In the genomic region with DNA sequence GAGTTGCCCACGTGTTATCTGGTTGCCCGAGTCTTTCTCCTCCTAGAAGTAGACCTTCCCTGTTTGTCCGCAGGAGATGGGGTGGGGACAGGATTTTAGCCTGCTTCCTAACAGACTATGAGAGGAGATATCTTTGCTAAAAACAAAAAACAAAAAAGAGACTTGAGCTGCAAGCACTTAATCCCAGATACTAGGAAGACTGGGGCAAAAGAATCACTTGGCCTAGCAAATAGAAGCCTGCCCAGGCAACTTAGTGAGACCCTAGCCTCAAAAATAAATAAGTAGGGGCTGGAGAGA, we compare ENCODE assay signal across 9 mouse cellular contexts. TPM values are rescaled to one million over a fixed set of nuclear protein-coding genes. Genes with fewer than 3 reads are reported as not detected.
DNase-seq lines count a peak whose midpoint lies in the region; ATAC-seq and TF ChIP-seq lines count a peak whose summit lies in the region.
"Had no signal": no experiment of that assay in that cellular context is flagged by ENCODE, and none has a peak within 500 bp of the region (broad histone marks: within the 10 kb centered on the region; RNA-seq: fewer than 3 reads in every experiment).

No protein-coding gene starts in this region.

- no peaks in the 10 kb centered on the region for H3K36me3 ChIP-seq in forebrain, embryonic 10.5 days (replicated peaks)
- no peaks in the 10 kb centered on the region for H3K36me3 ChIP-seq in hindbrain, postnatal 0 days (ENCODE audit: insufficient read depth, low read length)
- H3K36me3 ChIP-seq in neural tube, embryonic 13.5 days: no peaks in the 10 kb centered on the region

- H3K9ac ChIP-seq in hindbrain, postnatal 0 days (replicated peaks; ENCODE audit: low read length): no peak overlapping the region
- 0 out of 2 replicates have a peak overlapping the region, but pooled peaks have one; percentile 41 for H3K9ac ChIP-seq in neural tube, embryonic 13.5 days

- no peak for DNase-seq in layer of hippocampus, adult 2 months (ENCODE audit: low spot score in 2 of 2)
- DNase-seq in layer of hippocampus, postnatal 10 days (ENCODE audit: low spot score in 2 of 2): no peak
- DNase-seq in forebrain, embryonic 10.5 days (ENCODE audit: extremely low spot score, low spot score): no peak
- DNase-seq in hindbrain, postnatal 0 days (ENCODE audit: low spot score): no peak
- no peak for DNase-seq in spleen, postnatal 10 days (ENCODE audit: low spot score in 2 of 2)
- no peak for DNase-seq in gastrocnemius, postnatal 25 days
- no peak for DNase-seq in thymus, postnatal 14 days
- DNase-seq: kidney, adult 11 months had no signal

- H3K4me2 ChIP-seq in hindbrain, postnatal 0 days (ENCODE audit: low read depth, low read length): no peak overlapping the region
- peak overlapping the region; percentile 49 for H3K4me2 ChIP-seq in neural tube, embryonic 13.5 days

- no peak overlapping the region for H3K4me3 ChIP-seq in layer of hippocampus, adult 2 months
- H3K4me3 ChIP-seq in forebrain, embryonic 10.5 days: peak overlapping the region; percentile 41
- no peak overlapping the region for H3K4me3 ChIP-seq in hindbrain, postnatal 0 days (ENCODE audit: low read length)
- no peak overlapping the region for H3K4me3 ChIP-seq in neural tube, embryonic 13.5 days

- H3K9me3 ChIP-seq in forebrain, embryonic 10.5 days: no peaks in the 10 kb centered on the region
- H3K9me3 ChIP-seq in hindbrain, postnatal 0 days (ENCODE audit: low read length): no peaks in the 10 kb centered on the region
- no peaks in the 10 kb centered on the region for H3K9me3 ChIP-seq in neural tube, embryonic 13.5 days

- no peak for ATAC-seq in hindbrain, postnatal 0 days
- ATAC-seq in neural tube, embryonic 13.5 days (ENCODE audit: low read depth): no peak

- H3K4me1 ChIP-seq in forebrain, embryonic 10.5 days: peaks cover 72% of the 10 kb centered on the region
- peaks cover 6% of the 10 kb centered on the region for H3K4me1 ChIP-seq in hindbrain, postnatal 0 days (ENCODE audit: insufficient read depth, low read length)
- peaks cover 43% of the 10 kb centered on the region for H3K4me1 ChIP-seq in neural tube, embryonic 13.5 days (replicated peaks)

- TF ChIP-seq CTCF in layer of hippocampus, adult 2 months (conservative IDR thresholded peaks at IDR 0.05): no peak
- TF ChIP-seq CTCF in hindbrain, postnatal 0 days (IDR thresholded peaks at IDR 0.05; ENCODE audit: low read depth): no peak

- H3K27me3 ChIP-seq in forebrain, embryonic 10.5 days (ENCODE audit: poor library complexity, severe bottlenecking): peaks cover 29% of the 10 kb centered on the region
- no peaks in the 10 kb centered on the region for H3K27me3 ChIP-seq in hindbrain, postnatal 0 days (ENCODE audit: insufficient read depth, low read length)
- H3K27me3 ChIP-seq in neural tube, embryonic 13.5 days: no peaks in the 10 kb centered on the region

- WGBS in forebrain, embryonic 10.5 days: 18% methylated on average over 3 of the region's 3 CpGs
- WGBS in hindbrain, postnatal 0 days: 43% methylated on average over 3 of the region's 3 CpGs
- WGBS in neural tube, embryonic 13.5 days: 24% methylated on average over 3 of the region's 3 CpGs

- H3K27ac ChIP-seq in layer of hippocampus, adult 2 months: peak overlapping the region; percentile 73; the same call in 1 of the 2 replicates
- peak overlapping the region; percentile 93 for H3K27ac ChIP-seq in forebrain, embryonic 10.5 days
- H3K27ac ChIP-seq in hindbrain, postnatal 0 days: peak overlapping the region; percentile 65
- peak overlapping the region; percentile 75 for H3K27ac ChIP-seq in neural tube, embryonic 13.5 days (replicated peaks)

RNA-seq across cellular contexts. Expression of gene Gm11627, which starts 0.7 kb away (rescaled TPM):
- total RNA-seq in layer of hippocampus, adult 2 months (2021): 1 to 10 TPM; 3.9 to 4.2 TPM
- 1 to 10 TPM; 6.0 to 7.1 TPM for total RNA-seq in layer of hippocampus, postnatal 10 days (2021)
- 11.8 and 13.1 TPM in 2 replicates for polyA plus RNA-seq in forebrain, embryonic 10.5 days (2016; fragmentation: Nextera tagmentation; extraction: Ambion mirVana)
- 2.0 TPM in 1 of 2 replicates, not detected in the other for total RNA-seq in hindbrain, postnatal 0 days (2014; rRNA removed)
- 5.2 TPM in 2 replicates for polyA plus RNA-seq in hindbrain, postnatal 0 days (2015; fragmentation: Nextera tagmentation; extraction: Ambion mirVana)
- polyA plus RNA-seq in neural tube, embryonic 13.5 days (2015; fragmentation: Nextera tagmentation; extraction: Ambion mirVana): 7.5 and 8.7 TPM in 2 replicates
- under 1 TPM in 1 of 2 experiments, not detected in 1; 0.43 TPM for total RNA-seq in gastrocnemius, postnatal 25 days (2021)

RNA-seq across cellular contexts. Expression of gene Gpatch8, which starts 23.8 kb away (rescaled TPM):
- total RNA-seq in layer of hippocampus, adult 2 months (2021): 10 to 100 TPM; 53.0 to 58.9 TPM
- 10 to 100 TPM; 47.0 to 51.1 TPM for total RNA-seq in layer of hippocampus, postnatal 10 days (2021)
- polyA plus RNA-seq in forebrain, embryonic 10.5 days (2016; fragmentation: Nextera tagmentation; extraction: Ambion mirVana): 58.7 and 62.3 TPM in 2 replicates
- 21.0 and 21.3 TPM in 2 replicates for total RNA-seq in hindbrain, postnatal 0 days (2014; rRNA removed)
- polyA plus RNA-seq in hindbrain, postnatal 0 days (2015; fragmentation: Nextera tagmentation; extraction: Ambion mirVana): 48.9 and 50.6 TPM in 2 replicates
- 77.5 and 83.8 TPM in 2 replicates for polyA plus RNA-seq in neural tube, embryonic 13.5 days (2015; fragmentation: Nextera tagmentation; extraction: Ambion mirVana)
- total RNA-seq in gastrocnemius, postnatal 25 days (2021): 10 to 100 TPM; 17.5 to 19.6 TPM

RNA-seq across cellular contexts. Expression of gene Fzd2, which starts 24.2 kb away (rescaled TPM):
- total RNA-seq in layer of hippocampus, adult 2 months (2021): 1 to 10 TPM; 7.5 to 9.2 TPM
- 10 to 100 TPM in 1 of 2 experiments, 1 to 10 TPM in 1; 9.3 to 10.2 TPM for total RNA-seq in layer of hippocampus, postnatal 10 days (2021)
- 39.2 and 42.2 TPM in 2 replicates for polyA plus RNA-seq in forebrain, embryonic 10.5 days (2016; fragmentation: Nextera tagmentation; extraction: Ambion mirVana)
- total RNA-seq in hindbrain, postnatal 0 days (2014; rRNA removed): 31.7 and 34.5 TPM in 2 replicates
- 6.0 and 6.5 TPM in 2 replicates for polyA plus RNA-seq in hindbrain, postnatal 0 days (2015; fragmentation: Nextera tagmentation; extraction: Ambion mirVana)
- 14.8 and 21.1 TPM in 2 replicates for polyA plus RNA-seq in neural tube, embryonic 13.5 days (2015; fragmentation: Nextera tagmentation; extraction: Ambion mirVana)
- 1 to 10 TPM; 2.5 to 2.7 TPM for total RNA-seq in gastrocnemius, postnatal 25 days (2021)
